Mouse (Mus musculus) urinary bladder, postnatal 4 days (tissue): ENCODE results near the gene Clec2l.
"Not testable (repeated sequence)": the region's sequence is repeated elsewhere in the genome, so short reads cannot be mapped to it uniquely, and the experiment has no call there.

Source experiments
- DNase-seq, 2 experiments: peaks; one replicate each; pipeline ENCODE4 v3.0.0; 2021 to 2022; ENCODE audit warnings: low spot score in 2 of 2

Clec2l gene

GRCm38 (mm10) chr6:38670488-38670887 lies 7.6 kb downstream of the Clec2l start:
- DNase-seq: not testable (repeated sequence)

- DNase-seq: no peak
These were observed 8.4 kb downstream of the Clec2l start for GRCm38 (mm10) chr6:38671270-38671669.

DNA sequence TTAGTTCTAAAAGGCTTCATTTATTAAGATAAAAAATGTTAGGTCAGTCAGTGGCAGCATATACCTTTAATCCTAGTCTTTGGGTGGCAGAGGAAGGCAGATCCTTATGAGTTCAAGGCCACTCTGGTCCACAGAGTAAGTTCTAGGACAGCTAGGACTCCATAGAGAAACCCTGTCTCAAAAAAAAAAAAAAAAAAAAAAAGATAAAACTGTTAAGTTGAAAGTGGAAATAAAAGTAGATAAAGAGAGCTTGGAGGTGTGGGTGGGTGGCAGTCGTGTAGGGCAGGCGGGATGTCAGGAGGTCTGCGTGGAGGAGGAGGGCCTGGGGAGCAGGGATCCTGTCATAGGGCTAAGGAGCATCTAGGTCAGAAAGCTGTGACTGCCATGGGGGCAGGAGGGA lies 9.1 kb downstream of the Clec2l start:
- DNase-seq: no peak

- DNase-seq: no peak
These were observed 13.3 kb downstream of the Clec2l start for GRCm38 (mm10) chr6:38676217-38676616.

DNA sequence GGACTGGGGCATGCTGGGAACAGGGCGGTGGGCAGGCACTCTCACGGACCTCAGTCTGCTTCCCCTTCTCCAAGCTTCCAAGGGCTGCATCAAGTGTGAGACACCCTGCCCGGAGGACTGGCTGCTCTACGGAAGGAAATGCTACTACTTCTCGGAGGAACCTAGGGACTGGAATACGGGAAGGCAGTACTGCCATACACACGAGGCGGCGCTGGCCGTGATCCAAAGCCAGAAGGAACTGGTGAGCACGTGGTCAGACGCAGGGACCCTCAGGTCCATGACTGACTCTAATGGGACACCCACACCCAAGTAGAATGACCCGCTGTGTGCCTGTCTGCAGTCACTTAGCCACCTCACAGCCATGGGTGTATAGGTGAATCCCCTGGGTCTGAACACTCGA lies 13.9 kb downstream of the Clec2l start:
- DNase-seq: no peak

GRCm38 (mm10) chr6:38677629-38678028 lies 14.8 kb downstream of the Clec2l start:
- no peak for DNase-seq

DNA sequence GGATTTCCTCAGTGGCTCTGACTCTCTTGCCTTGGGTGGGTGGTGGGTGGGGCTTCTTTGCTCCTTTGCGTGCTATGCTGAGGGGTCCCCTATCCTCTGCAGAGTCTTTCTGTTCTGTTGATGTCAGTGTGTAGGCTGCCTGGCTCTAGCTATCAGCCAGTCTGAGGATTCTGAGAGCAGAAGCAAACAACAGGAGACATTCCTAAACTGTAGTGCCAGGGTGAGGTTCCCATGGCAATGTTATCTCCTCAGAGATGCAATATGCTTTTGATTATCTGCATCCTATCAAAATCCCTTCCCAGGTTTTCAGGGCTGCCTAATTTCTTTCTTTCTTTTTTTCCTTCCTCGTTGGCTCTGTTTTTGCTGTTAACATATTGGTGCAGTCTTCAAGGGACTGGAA lies 19.7 kb downstream of the Clec2l start:
- no peak for DNase-seq

- DNase-seq: no peak
These were observed 24.3 kb downstream of the Clec2l start for GRCm38 (mm10) chr6:38687216-38687615.

DNA sequence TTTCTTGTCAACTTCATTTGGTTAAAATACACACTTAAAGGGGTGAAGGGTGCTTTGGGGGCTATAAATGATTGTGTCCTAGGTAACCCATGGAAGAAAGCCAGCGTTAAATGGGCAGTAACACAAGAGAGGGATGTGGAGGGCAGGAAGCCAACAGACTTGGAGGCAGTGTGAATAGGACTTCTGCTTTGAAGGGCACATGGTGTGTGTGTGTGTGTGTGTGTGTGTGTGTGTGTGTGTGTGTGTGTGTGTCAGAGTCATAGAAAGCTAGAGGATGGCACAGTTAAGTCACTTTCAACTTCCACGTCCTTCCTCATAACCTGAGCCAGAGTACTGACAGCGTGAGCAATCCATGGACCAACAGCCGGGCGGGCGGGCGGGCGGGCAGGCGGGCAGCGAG lies 26.0 kb downstream of the Clec2l start:
- no peak for DNase-seq

DNA sequence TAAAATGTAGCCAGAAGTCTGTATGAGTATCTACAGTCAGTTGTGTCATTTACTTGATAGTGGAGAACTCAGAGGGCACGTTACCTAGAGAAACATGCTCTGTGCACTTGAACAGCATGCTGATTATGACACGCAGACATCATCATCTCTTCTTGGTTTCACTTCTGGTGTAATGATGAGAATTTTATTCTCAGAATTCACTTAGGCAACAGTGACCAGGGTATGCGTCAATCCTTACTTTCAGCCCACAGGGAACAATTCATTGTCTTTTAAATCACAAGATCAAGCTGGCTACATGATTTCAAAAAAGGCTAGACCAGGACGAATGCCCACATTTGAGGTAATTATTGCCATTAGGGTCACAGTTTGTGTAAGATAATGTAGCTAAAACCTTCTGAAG lies 27.7 kb downstream of the Clec2l start:
- no peak for DNase-seq

DNA sequence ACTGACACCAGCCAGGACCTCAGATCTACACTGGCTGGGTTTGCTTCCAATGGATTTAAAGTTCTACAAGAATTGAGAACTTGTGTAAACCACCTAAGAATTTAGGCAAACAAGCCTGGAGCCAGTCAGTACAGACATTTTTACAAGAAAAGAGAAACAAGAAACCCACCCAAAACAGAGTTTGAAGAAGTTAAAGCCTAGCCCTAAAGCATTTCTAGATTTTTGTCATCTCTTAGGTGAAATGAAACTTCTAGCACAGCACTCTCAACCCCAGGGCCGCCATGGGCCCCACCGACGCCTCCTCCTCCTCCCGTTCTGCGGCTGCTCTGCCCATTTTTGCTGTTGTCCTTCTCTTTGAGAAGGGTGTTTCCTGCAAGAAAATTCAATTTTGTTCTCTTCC lies 28.2 kb downstream of the Clec2l start:
- DNase-seq: no peak

- no peak for DNase-seq
These were observed 29.7 kb downstream of the Clec2l start for GRCm38 (mm10) chr6:38692556-38692955.

DNA sequence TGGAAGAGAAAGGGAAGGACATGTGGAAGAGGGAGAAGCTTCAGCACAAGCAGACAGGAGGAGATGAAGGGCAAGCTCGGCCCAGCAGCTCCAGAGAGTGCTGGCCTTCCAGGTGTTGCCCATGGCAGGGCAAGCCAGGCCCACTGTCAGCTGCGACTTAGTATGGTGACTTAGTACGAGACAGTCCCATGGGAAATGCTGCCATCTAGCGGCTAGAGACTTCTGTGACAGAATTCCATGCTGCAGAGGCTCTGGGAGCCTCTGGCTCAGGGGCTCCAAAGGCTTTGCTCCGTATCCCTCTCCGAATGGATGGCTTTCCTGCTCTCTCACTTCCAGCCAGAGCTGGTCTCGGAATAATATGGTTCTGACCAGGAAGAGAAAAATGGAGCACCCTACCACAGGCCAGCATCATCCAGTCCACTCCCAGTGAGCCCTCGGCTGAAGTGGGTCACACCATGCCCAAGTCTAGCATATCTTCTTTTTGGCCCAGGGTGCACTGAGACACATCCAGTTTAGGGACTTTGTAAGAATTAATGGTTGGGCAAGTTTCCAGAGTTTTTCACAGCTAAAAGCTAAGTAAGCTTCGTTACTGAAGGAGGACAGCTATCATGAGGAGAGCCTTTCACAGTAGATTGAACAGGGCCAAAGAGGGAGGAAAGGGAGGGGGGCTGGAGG lies 32.6 kb downstream of the Clec2l start:
- peak; percentile 47 to 80 for DNase-seq

DNA sequence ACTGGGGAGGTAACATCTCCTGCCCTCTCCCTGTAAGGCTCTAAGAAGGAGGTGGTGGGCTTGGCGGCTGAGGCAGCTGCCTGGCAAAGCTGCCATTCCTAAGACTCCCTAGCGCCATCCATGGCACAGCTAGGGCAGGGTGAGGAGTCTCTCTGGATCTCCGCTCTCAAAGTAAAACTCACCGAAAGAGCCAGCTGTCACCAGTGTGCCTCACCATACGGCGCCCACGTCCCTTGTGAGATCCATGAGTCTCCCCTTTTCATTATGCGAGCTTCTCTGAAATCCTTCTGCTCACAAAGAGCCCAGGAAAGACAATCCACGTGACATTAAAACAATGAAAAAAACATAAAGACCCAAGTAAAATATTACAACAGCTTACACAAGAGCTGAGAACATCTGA lies 33.7 kb downstream of the Clec2l start:
- DNase-seq: no peak

DNA sequence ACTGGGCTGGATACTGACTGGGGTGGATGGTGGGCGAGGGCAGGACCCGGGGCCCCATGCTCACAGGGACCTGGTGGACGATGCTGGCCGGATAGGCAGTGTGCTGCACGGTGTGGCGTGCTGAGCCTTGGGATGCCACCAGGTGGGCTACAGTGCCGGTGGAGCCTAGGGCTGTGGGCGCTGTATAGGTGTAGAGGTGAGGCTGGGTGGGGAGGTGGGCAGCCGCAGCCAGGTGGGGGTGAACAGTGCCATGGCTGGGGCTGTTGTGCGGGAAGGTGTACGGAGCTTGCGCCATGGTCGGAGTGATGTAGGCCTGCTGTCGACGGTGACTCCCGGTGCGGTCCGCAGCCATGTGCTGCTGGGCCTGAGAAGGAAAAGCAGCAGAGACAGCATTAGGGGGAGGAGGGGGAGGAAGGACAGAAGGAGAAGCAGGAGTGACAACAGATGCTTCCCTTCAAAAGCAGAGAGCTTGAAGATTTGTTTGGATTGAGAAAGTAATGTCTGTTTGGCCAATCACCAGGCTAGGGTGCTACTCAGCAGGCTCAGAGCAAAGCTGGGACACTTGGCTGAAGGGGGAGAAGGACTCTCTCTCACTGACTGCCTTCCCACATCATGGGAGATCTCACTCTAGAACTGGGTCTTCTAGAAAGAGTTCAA lies 35.5 kb downstream of the Clec2l start:
- no peak for DNase-seq

- DNase-seq: no peak
These were observed 38.6 kb downstream of the Clec2l start for GRCm38 (mm10) chr6:38701421-38701820.

GRCm38 (mm10) chr6:38702810-38703399 lies 40.0 kb downstream of the Clec2l start:
- no peak for DNase-seq

GRCm38 (mm10) chr6:38703526-38703925 lies 40.7 kb downstream of the Clec2l start:
- no peak for DNase-seq

- DNase-seq: no peak
These were observed 41.6 kb downstream of the Clec2l start for GRCm38 (mm10) chr6:38704264-38704984.

- no peak for DNase-seq
These were observed 47.6 kb downstream of the Clec2l start for GRCm38 (mm10) chr6:38710449-38710848.

DNA sequence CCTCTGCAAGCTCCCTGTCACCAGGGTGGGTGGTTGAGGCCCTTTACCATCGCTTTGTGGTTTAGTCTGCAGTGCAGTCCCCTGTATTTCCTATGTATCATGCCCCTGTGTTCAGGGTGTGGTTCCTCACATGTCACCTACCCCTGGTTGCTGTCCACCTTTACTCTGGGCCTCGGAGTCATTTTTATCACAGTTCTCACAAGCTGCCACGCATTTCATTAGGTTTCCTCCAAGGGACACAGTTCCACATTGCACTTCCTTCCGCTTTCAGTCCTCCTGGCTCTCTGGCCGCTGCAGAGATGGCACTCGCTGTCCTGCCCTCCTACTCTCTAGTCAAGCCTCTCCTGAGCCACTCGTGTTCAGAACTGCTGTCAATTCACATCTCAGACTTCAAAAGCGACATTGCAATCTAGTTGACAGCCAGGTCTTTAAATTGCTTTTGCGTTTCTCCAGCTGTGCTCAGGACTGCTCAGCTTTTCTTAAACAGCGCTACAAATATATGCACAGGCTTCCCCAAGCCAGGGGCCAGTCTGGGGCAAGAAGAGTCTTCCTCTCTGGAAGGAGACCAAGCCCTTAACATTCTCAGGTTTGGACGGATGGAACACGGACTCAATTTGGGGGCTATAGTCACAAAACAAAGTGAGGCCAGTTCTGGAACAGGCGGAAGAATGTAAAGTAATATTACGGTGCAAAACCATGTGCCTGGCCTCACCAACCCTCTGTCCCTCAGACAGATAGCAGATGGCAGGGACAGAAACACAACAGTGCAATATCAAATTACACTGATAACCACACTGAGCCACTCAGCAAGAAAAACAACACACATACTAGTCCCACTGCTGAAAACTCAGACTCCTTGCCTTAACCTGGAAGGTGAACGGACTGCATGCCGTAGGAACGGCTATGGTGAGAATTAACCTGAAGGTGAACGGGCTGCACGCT lies 51.4 kb downstream of the Clec2l start:
- DNase-seq: no peak
